Mouse (Mus musculus) testis, adult 2 months (tissue): ENCODE measurements around the gene B3gnt3.
"Not testable (repeated sequence)": the region's sequence is repeated elsewhere in the genome, so short reads cannot be mapped to it uniquely, and the experiment has no call there.

Experiments used
- CTCF ChIP-seq: fragments of 200-500 bp; IDR thresholded peaks from 2 replicates; pipeline ENCODE4 v1.5.1; 2012; ENCODE audit warnings: low read depth, mild to moderate bottlenecking, inconsistent platforms, low read length, moderate library complexity; ENCODE audit not compliant: control insufficient read depth, insufficient read depth, insufficient replicate concordance
- POLR2A ChIP-seq: fragments of 200-500 bp; IDR thresholded peaks from 2 replicates; pipeline ENCODE4 v1.6.1; 2012; ENCODE audit warnings: low read depth, mild to moderate bottlenecking, inconsistent platforms, low read length, moderate library complexity; ENCODE audit not compliant: control insufficient read depth

- not testable (repeated sequence) for TF ChIP-seq CTCF, POLR2A
Observed at GRCm38 (mm10) chr8:71747082-71747481, 45.5 kb upstream of the B3gnt3 start.
